Mouse (Mus musculus): ENCODE data around the gene Chrng. TPM values are rescaled to one million over a fixed set of nuclear protein-coding genes. Genes with fewer than 3 reads are reported as not detected.
A peak's percentile ranks its signal among the peaks of the same experiment; 100 is the strongest.

The Chrng gene
- not detected for total RNA-seq (2021)

DNA sequence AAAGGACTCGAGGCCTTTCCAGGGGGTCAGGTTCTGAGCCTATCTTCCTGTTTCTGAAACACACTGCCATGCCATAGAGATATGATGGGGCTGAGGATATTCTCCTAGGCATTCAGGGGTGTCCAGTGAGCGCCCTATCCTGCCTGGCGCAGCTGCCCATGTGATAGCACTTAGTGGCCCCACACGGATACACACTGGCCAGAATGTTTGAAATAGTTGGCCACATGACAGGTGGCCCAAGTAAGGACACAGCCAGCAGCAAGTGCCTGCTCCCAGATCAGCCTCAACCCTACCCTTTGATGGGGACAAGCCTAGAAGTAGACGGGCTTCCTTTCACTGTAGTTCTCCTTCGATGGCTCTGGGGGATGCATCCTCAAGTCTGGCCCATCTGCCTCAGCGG, at the start of gene Chrng:
Gene Chrng, plus strand, starts transcription at position 193 of the 400 bp plus-strand sequence.
- intact Hi-C loops (cut with DNase I) = no loop called here
- DNase-seq (ENCODE audit: low spot score in 2 of 2) = no peak

DNA sequence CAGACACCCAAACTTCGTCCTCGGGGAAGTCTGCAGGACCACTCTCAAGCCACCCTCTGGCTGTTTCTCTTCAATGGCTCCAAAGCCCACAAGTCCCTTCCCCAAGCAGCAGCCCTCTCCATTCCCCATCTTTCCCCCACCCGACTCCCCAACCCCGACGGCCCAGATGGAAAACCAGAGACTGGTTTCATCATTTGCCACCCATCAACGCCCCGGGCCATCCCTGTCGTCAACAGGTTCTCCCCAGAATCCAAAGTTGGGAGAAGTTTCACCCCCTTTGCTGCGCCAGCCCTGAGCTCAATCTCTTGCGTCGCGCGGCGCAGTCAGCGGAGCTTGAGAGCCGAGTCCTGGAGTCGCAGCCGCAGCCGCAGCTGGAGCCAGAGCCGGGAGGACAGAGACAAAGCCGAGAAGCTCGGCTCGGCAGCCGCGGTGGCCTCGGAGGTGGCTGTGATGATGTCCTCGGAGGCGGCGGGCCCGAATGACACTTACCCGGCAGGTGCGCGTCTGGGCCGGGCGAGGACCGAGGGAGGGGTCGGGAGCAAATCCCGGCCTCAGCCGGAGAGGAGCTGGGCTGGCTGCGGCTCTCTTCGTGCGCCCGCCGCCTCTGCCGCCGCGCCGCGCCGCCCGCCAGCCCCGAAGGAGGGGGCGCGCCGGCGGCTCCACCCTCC, 48.8 kb upstream of the Chrng start:
- intact Hi-C loops (cut with DNase I) = no loop called here
- peak; percentile 18 to 35 for DNase-seq (ENCODE audit: low spot score in 2 of 2)

DNA sequence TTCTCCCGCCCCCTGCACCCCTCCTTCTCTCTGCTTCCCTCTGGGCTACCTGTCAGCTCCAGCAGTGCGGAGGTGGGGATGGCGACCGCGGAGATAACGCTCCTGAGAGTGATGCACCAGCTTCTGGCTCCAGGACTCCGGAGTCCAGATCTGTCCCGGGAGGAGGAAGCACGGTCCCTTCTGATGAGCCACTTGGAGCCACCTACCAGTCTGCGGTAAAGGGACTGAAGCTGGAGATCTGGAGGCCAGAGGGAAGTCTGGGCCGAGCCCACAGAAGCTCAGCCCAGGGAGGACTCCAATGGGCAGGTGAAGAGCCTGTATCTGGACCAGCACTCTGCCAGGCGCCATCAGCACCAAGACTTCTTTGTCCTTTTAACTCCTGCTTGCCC, 48.3 kb upstream of the Chrng start, which contains the start of gene Ecel1:
Gene Ecel1, minus strand, starts transcription at position 323 of the 389 bp plus-strand sequence.
- intact Hi-C loops (cut with DNase I) = no loop called here
- no peak for DNase-seq (ENCODE audit: low spot score in 2 of 2)

DNA sequence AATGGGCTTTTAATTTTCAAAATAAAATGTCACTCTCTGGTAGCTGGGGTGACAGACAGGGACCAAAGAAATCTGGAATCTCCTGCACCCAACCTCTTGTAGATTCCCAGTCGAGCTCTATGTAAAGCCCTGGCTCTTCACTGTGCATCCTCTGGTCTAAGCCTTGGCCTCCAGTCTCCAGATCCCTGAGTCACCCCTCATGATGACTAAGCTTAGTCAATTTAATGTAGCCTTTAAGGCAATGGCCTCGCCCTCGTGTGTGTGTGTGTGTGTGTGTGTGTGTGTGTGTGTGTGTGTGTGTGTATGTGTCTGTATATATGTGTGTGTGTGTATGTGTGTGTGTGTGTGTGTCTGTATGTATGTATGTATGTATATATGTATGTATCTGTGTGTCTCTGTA, 45.1 kb upstream of the Chrng start:
- intact Hi-C loops (cut with DNase I) = no loop called here
- DNase-seq (ENCODE audit: low spot score in 2 of 2) = no peak

DNA sequence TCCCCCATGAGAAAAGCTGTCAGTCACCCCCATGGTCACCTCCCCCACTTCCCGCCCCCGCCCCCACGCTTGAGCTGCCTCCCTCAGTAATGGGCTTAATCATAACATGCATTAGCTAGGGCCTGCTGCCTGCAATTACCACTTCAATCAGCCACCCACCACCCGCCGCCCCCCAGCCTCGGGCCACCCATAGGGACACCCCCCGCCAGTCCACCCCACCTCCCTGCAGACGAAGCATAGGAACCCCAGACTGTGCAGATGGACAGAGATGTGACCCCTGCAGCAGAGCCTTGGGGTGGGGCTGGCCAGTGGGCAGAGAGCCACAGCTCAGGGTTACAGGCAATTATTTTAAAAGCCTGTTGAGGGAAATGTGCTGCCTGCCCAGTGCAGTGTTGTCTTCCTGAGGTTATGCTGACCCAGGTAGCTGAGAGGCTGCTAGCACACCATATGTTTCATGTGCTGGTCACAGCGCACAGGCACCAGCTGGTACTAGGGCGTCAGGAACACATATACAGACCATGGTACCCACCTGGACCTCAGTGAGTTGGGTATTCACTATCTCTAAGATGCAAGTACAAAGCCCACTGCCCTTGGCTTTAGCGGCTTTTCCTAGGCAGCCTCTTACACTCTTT, 40.2 kb upstream of the Chrng start:
- intact Hi-C loops (cut with DNase I) = no loop called here
- DNase-seq (ENCODE audit: low spot score in 2 of 2) = no peak

DNA sequence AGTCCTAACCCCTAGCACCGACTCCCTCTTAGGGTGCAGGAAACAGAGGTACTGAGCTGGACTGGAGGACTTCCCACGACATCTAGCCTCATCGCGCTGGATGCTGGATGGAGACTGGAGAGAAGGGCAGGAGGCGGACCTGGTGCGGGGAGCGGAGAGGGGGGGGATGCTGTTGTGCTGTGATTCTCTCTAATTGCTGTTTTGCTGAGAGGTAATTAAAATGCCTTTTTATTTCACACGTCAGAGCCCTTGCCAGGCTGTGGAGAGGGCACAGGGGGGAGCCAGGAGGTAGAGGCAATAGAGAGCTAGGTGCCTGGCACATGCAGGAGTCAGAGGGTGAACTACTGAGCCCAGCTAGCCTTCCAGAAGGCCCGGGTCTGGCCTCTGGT, 39.7 kb upstream of the Chrng start:
- DNase-seq (ENCODE audit: low spot score in 2 of 2) = no peak
- intact Hi-C loops (cut with DNase I) = no loop called here

DNA sequence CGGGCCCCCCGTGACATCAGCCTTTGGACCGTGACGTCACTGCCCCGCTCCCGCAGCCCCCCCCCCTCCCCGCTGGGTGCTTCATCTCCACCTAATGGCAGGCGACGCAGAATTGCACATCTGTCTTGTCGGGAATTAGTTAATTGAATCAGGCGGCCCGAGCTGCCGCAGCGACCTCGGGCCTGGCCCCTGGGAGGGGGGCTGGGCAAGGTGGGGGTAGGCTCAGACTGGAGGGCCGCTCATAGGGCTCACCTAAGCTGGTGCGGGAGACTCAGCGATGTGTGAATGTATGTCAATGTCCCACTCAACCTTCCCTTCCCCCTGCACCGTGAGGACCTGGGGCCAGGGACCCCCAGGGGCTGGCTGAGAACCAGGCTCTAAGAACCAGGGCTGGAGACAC, 34.0 kb upstream of the Chrng start:
- intact Hi-C loops (cut with DNase I) = no loop called here
- no peak for DNase-seq (ENCODE audit: low spot score in 2 of 2)

DNA sequence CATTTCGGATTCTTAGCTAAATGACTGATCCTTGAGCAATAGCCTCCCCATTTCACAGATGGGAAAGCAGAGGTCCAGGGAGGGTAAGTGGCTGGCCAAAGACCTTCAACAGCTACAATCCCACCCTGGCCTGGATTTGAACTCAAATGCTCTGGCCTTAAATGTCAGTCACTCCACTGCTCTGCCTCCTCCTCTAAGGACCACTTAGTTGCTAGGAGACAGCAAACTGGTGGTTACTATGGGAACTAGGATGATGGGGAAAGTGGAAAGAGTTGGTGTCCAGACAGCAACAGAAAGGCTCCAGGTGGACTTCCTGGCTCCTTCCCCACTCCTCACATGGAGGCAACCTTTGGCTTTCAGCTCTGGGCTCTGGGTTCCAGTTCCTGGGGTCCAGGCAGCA, 33.1 kb upstream of the Chrng start:
- no peak for DNase-seq (ENCODE audit: low spot score in 2 of 2)

DNA sequence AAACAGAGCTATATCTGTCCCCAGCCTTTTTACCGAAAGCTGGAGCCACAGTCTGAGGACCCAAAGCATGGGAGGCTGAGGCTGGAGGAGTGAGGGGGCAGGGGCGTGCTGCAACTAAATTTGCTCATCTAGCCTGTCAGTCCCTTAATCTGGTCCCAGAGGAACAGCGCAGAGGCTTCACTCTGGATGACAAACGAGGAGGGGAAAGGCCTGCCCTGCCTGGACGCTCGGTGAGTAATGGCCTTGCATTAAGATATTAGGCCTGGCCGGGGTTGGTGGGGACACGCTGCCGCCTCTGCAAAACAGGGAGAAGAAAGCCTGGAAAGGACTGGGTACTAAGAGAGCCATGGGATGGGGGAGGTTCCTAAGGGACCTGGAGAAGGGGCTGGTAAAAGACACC, 32.1 kb upstream of the Chrng start:
- intact Hi-C loops (cut with DNase I) = no loop called here
- DNase-seq (ENCODE audit: low spot score in 2 of 2) = no peak

More for the DNA sequence above, 33.1 kb upstream of the Chrng start:
- intact Hi-C loops (cut with DNase I) = no loop called here

DNA sequence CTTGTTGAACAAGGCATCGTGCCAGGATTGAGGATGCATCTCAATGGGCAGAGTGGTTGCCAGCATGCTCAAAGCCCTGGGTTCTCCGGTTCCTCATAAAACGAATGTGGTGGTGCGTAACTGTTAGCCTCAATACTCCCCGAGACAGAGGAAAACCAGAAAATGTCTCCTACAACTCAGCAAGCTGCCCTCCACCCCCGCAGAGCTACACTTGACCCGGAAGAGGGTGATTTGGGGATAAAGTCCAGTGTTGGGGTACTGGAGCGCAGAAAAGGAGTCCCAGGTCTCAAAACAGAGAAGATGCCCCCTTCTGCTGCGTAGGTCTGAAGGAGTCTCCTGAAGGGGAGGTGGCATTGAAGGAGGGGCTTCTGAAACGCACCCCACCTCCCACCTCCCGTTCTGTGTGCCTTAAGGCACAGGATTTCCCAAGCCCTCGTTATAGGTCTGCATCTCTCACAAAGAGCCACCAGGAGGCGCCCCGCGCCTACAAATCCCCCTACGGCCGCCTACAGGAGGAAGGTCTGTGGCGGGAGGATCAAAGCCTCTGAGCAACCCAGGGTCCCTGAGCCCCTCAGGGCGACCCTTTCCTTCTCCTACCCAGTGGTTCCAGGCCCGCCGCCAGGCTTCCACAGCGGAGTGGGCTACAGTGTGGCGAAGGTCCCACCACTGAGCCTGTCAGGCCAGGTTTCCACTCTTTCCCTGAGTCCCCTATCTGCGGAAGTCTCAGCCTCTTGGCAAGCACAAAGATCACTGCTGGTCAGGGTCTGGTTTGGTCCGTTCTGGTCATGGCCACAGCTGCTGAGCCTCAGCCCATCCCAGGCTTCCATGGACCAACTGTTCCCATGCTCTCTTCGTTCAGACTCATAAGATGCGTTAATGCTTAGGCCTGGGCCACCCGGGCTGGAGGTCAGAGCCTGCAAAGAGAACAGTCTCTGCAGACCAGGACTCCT, 30.2 kb upstream of the Chrng start:
- DNase-seq (ENCODE audit: low spot score in 2 of 2) = peak; percentile 43 to 50
- intact Hi-C loops (cut with DNase I) = no loop called here

DNA sequence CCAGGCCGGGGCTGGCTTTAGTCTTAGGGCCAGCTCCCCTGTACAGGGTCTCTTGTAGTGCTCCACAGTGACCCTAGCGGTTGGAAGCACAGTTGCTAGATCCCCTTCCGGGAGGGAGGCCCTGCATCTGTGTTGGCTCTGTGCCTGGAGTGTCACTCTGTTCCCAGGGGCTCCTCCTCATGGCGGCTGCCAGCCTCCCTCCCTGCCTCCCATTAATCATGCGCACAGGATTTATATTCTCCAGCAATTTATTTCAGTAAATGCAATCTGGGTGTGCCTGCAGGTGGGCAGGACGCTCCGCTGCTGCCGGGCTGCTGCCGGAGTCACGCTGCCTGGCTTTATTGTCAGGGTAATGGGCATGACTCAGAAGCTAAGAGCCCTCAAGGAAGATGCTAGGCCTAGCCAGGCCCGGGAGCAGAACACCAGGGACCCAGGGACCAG, 28.6 kb upstream of the Chrng start:
- intact Hi-C loops (cut with DNase I) = no loop called here
- peak; percentile 21 to 28 for DNase-seq (ENCODE audit: low spot score in 2 of 2)

DNA sequence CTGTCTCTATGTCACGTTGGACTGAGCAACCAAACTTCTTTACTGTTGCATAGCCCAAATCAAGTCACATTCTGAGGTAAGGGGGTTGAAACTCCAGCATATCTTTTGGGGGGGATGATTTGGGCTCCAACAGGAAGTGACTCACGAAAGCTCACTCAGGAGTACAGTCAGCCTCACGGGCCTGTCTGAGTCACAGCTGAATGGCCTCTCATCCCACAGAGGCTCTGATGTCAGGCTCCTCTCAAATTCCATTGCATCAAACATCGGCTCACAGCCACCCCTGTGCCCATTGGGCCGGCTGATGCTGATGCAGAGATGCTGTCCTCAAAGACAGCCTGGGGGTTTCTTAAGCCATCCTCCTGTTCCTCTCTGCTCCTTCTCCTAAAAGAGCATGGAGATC, 23.6 kb upstream of the Chrng start:
- no peak for DNase-seq (ENCODE audit: low spot score in 2 of 2)
- intact Hi-C loops (cut with DNase I) = no loop called here

DNA sequence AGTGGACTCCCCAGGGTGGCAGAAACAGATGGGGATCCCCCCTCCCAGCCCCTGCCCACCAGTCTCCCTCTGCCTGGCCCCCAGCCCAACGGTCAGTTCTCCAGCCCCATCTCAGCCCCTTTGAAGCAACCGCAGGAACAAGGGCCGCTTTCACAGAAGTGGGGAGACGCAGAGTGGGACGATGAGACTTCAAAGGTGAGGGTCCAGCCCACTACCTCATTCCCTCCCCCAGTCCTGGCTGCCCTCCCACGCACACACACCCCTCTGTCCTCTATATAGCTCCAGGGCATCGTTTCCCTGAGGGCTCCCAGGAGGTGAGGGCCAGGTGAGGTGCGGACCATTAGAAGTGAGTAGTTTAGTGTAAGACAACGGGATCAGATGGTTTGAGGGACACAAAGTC, 21.4 kb upstream of the Chrng start, which contains the start of gene Prss56:
Gene Prss56, plus strand, starts transcription at position 301 of the 400 bp plus-strand sequence.
- intact Hi-C loops (cut with DNase I) = no loop called here
- DNase-seq (ENCODE audit: low spot score in 2 of 2) = no peak

DNA sequence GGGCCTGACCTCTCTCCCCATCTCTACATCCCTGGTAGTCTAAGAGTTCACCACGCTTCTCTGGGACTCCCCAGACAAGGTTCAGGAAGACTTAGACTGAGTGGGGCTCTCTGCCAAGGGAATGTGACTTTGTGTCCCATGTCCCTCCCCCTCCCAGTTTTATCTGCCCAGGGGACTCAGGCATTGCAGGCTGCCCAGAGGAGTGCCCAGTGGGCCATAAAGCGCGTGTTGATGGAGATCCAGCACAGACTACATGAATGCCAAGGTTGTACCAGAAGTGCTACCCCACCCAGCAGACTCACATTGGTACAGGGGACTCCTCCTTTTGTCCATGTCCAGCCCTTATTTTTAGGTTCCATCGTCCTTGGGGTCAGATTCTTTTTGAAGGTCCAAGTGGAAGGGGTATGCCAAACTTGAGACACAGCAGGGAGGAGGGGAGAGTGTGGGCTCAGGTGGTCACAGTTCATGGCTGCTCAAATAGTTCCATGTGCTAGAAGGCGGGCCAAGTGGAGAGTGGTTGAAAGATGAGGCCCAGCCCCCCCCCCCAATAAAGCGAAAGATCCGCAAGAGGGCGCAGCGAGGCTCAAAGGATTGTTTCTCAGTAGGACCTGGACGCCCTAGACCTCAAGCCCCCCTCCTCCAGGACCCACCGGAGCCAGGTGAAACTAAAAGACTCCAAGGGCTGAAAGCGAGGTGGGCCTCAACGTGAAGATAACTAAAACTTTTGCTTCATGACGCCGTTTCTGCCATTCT, 20.3 kb upstream of the Chrng start:
- no peak for DNase-seq (ENCODE audit: low spot score in 2 of 2)
- intact Hi-C loops (cut with DNase I) = no loop called here

DNA sequence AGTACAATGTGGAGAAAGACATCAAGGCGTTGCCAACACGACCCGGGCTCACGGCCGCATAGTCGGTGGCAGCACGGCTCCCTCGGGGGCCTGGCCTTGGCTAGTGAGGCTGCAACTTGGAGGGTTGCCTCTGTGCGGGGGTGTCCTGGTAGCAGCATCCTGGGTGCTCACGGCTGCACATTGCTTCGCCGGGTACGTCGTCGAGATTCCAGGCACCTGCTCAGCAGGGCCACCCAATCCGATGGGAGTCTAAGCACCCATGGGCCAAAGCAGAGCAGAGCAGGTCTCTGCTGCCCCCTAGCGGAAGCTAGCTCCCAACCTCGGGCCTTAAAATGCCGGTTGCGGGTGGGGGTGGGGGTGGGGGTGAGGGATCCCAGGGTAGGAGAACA, 19.7 kb upstream of the Chrng start:
- DNase-seq (ENCODE audit: low spot score in 2 of 2) = peak; percentile 64 to 65
- intact Hi-C loops (cut with DNase I) = loop anchor here (5.0 kb wide), 5 partner anchors 87 to 572 kb away; no protein-coding TSS in a partner anchor

DNA sequence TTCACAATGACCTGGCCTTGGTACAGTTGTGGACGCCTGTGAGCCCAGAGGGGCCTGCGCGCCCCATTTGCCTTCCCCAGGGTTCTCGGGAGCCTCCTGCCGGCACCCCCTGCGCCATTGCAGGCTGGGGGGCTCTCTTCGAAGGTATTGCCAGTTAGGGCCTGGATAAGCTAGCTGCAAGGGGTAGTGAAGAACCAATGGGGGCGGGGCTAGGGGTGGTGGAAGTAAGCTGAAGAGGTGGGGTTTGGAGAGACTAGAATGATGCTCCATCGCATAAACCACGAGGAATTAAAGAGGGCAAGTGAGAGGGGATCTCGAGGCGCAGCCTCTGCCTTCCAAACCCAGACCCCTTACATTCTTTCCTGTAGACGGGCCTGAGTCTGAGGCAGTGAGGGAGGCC, 18.9 kb upstream of the Chrng start:
- DNase-seq (ENCODE audit: low spot score in 2 of 2) = no peak
- intact Hi-C loops (cut with DNase I) = loop anchor here (5.0 kb wide), 5 partner anchors 88 to 573 kb away; no protein-coding TSS in a partner anchor

DNA sequence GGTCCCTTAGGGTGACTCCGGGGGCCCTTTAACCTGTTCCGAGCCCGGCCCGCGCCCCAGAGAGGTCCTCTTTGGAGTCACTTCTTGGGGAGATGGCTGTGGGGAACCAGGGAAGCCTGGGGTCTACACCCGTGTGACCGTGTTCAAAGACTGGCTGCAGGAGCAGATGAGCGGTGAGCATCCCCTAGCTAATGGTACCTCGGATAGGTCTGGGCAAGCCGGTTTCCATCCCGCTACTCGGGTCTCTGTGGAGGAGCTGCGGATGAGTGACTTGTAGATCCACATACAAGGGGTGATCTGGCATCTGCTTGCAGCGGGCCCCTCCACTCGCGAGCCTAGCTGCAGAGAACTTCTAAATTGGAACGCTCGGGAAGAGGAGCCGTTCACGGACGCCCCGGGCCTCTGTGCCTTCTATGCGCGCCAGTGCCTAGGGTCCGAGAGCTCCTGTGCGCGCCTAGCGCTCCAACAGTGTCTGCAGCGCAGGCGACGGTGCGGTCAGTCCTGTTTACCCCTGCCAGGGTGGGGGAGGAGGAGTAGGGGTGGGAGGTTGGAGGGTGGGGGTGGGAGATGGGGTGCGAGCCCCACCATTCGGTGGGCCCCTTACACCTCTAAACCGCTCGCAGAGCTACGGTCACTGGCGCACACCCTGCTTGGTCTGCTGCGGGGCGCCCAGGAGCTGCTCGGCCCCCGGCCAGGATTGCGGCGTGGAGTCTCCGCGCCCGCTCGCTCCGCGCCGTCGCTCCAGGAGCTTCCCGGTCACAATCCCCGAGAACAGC, 18.0 kb upstream of the Chrng start:
- peak in 1 of 2 experiments; percentile 19 for DNase-seq (ENCODE audit: low spot score in 2 of 2)
- intact Hi-C loops (cut with DNase I) = loop anchor here (5.0 kb wide), 5 partner anchors 89 to 574 kb away; no protein-coding TSS in a partner anchor

DNA sequence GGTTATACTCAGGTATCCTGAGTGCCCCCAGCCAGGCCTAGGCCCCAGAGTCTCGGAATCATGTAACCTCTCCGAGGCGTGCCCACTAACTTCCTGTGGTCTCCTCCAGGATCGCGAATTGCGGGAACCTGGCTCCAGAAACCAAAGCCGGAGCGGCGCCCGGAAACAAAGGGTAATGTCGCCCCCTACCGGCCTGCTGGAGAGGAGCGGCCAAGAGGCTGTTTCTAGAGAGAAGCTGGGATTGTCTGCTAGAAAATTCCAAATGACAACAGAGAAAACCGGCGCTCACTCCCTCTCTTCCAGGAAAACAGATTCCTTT, 17.5 kb upstream of the Chrng start:
- peak; percentile 57 to 68 for DNase-seq (ENCODE audit: low spot score in 2 of 2)
- intact Hi-C loops (cut with DNase I) = loop anchor here (5.0 kb wide), 5 partner anchors 90 to 575 kb away; no protein-coding TSS in a partner anchor

DNA sequence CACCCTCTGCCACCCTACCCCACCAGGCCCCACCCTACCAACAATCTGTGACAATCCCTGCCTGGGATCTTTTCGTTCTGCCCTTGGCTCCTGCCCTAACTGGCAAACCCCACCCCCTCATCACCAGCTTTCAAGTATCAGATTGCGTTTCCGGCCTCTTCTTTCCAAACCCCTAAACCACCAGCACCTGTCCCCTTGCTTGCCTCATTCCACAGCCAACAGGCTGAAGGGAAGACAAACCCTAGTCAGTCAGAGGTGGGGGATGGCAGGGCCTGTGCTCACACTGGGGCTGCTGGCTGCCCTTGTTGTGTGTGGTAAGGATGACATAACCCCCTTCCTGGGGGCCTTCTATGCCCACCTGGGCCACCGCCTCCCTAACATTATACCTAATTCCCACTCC, 14.0 kb upstream of the Chrng start, which contains the start of gene Chrnd:
Gene Chrnd, plus strand, starts transcription at position 179 of the 400 bp plus-strand sequence.
- intact Hi-C loops (cut with DNase I) = no loop called here

More for the DNA sequence above, 14.0 kb upstream of the Chrng start, which contains the start of gene Chrnd:
- DNase-seq (ENCODE audit: low spot score in 2 of 2) = no peak
